14 mouse cellular contexts compared by ENCODE assay signal in genomic region chr16:55798845-55799244, GRCm38 (mm10). TPM values are rescaled to one million over a fixed set of nuclear protein-coding genes. Genes with fewer than 3 reads are reported as not detected.
A peak's percentile ranks its signal among the peaks of the same experiment; 100 is the strongest.
DNase-seq lines count a peak whose midpoint lies in the region; ATAC-seq and TF ChIP-seq lines count a peak whose summit lies in the region.
"Had no signal": no experiment of that assay in that cellular context is flagged by ENCODE, and none has a peak within 500 bp of the region (broad histone marks: within the 10 kb centered on the region; RNA-seq: fewer than 3 reads in every experiment).

No protein-coding gene starts in this region.

- H3K27ac ChIP-seq in kidney, adult 2 months (ENCODE audit: insufficient read depth, low read depth, low read length) = no peak overlapping the region
- no peak overlapping the region for H3K27ac ChIP-seq in CH12.LX (ENCODE audit: insufficient read depth, low read depth)
- no peak overlapping the region for H3K27ac ChIP-seq in lung, embryonic 14.5 days (ENCODE audit: low read depth)
- H3K27ac ChIP-seq in cerebellum, adult 2 months (ENCODE audit: insufficient read depth, low read length) = no peak overlapping the region
- H3K27ac ChIP-seq: hindbrain, postnatal 0 days; kidney, postnatal 0 days; neural tube, embryonic 15.5 days had no signal

- H3K4me1 ChIP-seq in kidney, adult 2 months (ENCODE audit: control insufficient read depth, insufficient read depth, low read length) = no peaks in the 10 kb centered on the region
- H3K4me1 ChIP-seq in CH12.LX (ENCODE audit: control insufficient read depth in 1 of 2, insufficient read depth in 2 of 2) = peaks cover 4 to 18% of the 10 kb centered on the region in 2 experiments; a peak in 3 of 4 replicates
- no peaks in the 10 kb centered on the region for H3K4me1 ChIP-seq in lung, embryonic 14.5 days (ENCODE audit: insufficient read depth)
- H3K4me1 ChIP-seq in cerebellum, adult 2 months (ENCODE audit: control insufficient read depth, insufficient read depth, low read length) = no peaks in the 10 kb centered on the region
- H3K4me1 ChIP-seq: neural tube, embryonic 15.5 days had no signal

- peak; percentile 60 for TF ChIP-seq EP300 in CH12.LX (IDR thresholded peaks at IDR 0.05; ENCODE audit: low read length)

- no peak for TF ChIP-seq CTCF in kidney, adult 2 months (conservative IDR thresholded peaks at IDR 0.05; ENCODE audit: insufficient read depth, insufficient read length, low read depth, low read length)
- no peak for TF ChIP-seq CTCF in CH12.LX (conservative IDR thresholded peaks at IDR 0.05 in 1 of 2, IDR thresholded peaks at IDR 0.05 in 1 of 2; ENCODE audit: low read depth in 2 of 2, low read length in 2 of 2)
- TF ChIP-seq CTCF in lung, embryonic 14.5 days (IDR thresholded peaks at IDR 0.05; ENCODE audit: low read depth) = no peak
- no peak for TF ChIP-seq CTCF in cerebellum, adult 2 months (IDR thresholded peaks at IDR 0.05; ENCODE audit: borderline replicate concordance, insufficient read depth, low read depth, low read length)

- H3K9me3 ChIP-seq in CH12.LX (replicated peaks; ENCODE audit: low read length) = no peaks in the 10 kb centered on the region
- no peaks in the 10 kb centered on the region for H3K9me3 ChIP-seq in lung, embryonic 14.5 days (ENCODE audit: low read depth, low read length)
- H3K9me3 ChIP-seq: neural tube, embryonic 15.5 days had no signal

- intact Hi-C loops in heart, postnatal 25 days (cut with DNase I) = no loop called here

- in situ Hi-C loops in CH12.LX (cut with MboI; ENCODE audit: low pct_ligation_motif_present, low pct_unique_long_range_greater_than_20kb, low sequenced_read_pairs) = no loop called here

- no peak overlapping the region for H3K9ac ChIP-seq in CH12.LX (ENCODE audit: insufficient read depth, low read depth)
- no peak overlapping the region for H3K9ac ChIP-seq in lung, embryonic 14.5 days
- H3K9ac ChIP-seq: neural tube, embryonic 15.5 days had no signal

- TF ChIP-seq POLR2A in kidney, adult 2 months (IDR thresholded peaks at IDR 0.05; ENCODE audit: low read depth, low read length) = no peak
- TF ChIP-seq POLR2A in CH12.LX (IDR thresholded peaks at IDR 0.05; ENCODE audit: low read depth, low read length) = no peak
- no peak for TF ChIP-seq POLR2A in cerebellum, adult 2 months (IDR thresholded peaks at IDR 0.05; ENCODE audit: borderline replicate concordance, insufficient read depth, low read length)

- no peak for TF ChIP-seq RAD21 in CH12.LX (IDR thresholded peaks at IDR 0.05; ENCODE audit: low read depth, low read length)

- 79% methylated on average over 7 of the region's 7 CpGs for WGBS in kidney, adult 2 months
- WGBS in lung, embryonic 14.5 days = 49% methylated on average over 7 of the region's 7 CpGs
- 56% methylated on average over 7 of the region's 7 CpGs for WGBS in cerebellum, adult 2 months

- no peaks in the 10 kb centered on the region for H3K27me3 ChIP-seq in kidney, adult 2 months (replicated peaks; ENCODE audit: control insufficient read depth, insufficient read depth, low read length)
- no peaks in the 10 kb centered on the region for H3K27me3 ChIP-seq in CH12.LX (replicated peaks)
- H3K27me3 ChIP-seq in lung, embryonic 14.5 days (ENCODE audit: insufficient read depth, low read length) = no peaks in the 10 kb centered on the region
- no peaks in the 10 kb centered on the region for H3K27me3 ChIP-seq in cerebellum, adult 2 months (ENCODE audit: control insufficient read depth, insufficient read depth, low read length)
- H3K27me3 ChIP-seq: neural tube, embryonic 15.5 days had no signal

- no peaks in the 10 kb centered on the region for H3K36me3 ChIP-seq in kidney, adult 2 months (ENCODE audit: control insufficient read depth, insufficient read depth, low read length)
- H3K36me3 ChIP-seq in CH12.LX (replicated peaks in 1 of 2; ENCODE audit: control insufficient read depth in 1 of 2, insufficient read depth in 1 of 2, low read length in 1 of 2) = no peaks in the 10 kb centered on the region
- no peaks in the 10 kb centered on the region for H3K36me3 ChIP-seq in lung, embryonic 14.5 days (ENCODE audit: insufficient read depth)
- H3K36me3 ChIP-seq: neural tube, embryonic 15.5 days had no signal

- no peak overlapping the region for H3K4me3 ChIP-seq in kidney, adult 2 months (ENCODE audit: insufficient read depth, low read depth, low read length)
- H3K4me3 ChIP-seq in CH12.LX (replicated peaks in 1 of 3; ENCODE audit: low read depth in 2 of 3, low read length in 2 of 3, poor library complexity in 1 of 3) = no peak overlapping the region
- H3K4me3 ChIP-seq in lung, embryonic 14.5 days (ENCODE audit: low read depth, low read length) = no peak overlapping the region
- H3K4me3 ChIP-seq in cerebellum, adult 2 months (replicated peaks; ENCODE audit: insufficient read depth, low read depth, low read length) = no peak overlapping the region
- H3K4me3 ChIP-seq: neural tube, embryonic 15.5 days had no signal

- DNase-seq in kidney, adult 2 months = peak; percentile 26
- DNase-seq in kidney, adult 9 months = no peak
- no peak for DNase-seq in CH12.LX (ENCODE audit: extremely low read depth)
- DNase-seq in lung, embryonic 14.5 days = peak; percentile 84
- DNase-seq in right cerebral cortex, adult 18-20 months = no peak
- no peak for DNase-seq in cerebellum, adult 2 months
- DNase-seq in heart, postnatal 25 days (ENCODE audit: low spot score) = no peak
- DNase-seq: cerebellum, postnatal 25 days; thymus, adult 18-20 months had no signal

- dilution Hi-C loops in CH12.LX (cut with MboI; ENCODE audit: extremely low pct_ligation_motif_present, extremely low pct_unique_long_range_greater_than_20kb, low sequenced_read_pairs) = no loop called here

- H3K79me2 ChIP-seq in CH12.LX (replicated peaks; ENCODE audit: control insufficient read depth, extremely low read depth, insufficient read depth, poor library complexity, severe bottlenecking) = no peaks in the 10 kb centered on the region

- peak; percentile 80 for ATAC-seq in lung, embryonic 14.5 days (ENCODE audit: insufficient read depth)
- peak; percentile 86 for ATAC-seq in megakaryocyte, adult 5-6 weeks (ENCODE audit: poor library complexity, severe bottlenecking)
- ATAC-seq: activated CD4-positive, CD25-positive, alpha-beta regulatory T cell, adult 4 months; hindbrain, postnatal 0 days had no signal

- H3K4me2 ChIP-seq in CH12.LX (ENCODE audit: insufficient read depth, low read depth, poor library complexity, severe bottlenecking) = peak overlapping the region; percentile 7; the same call in 1 of the 2 replicates
- H3K4me2 ChIP-seq in lung, embryonic 14.5 days = no peak overlapping the region
- H3K4me2 ChIP-seq: neural tube, embryonic 15.5 days had no signal

TF ChIP-seq in CH12.LX, 34 proteins besides CTCF, POLR2A, EP300 and RAD21:
- 0 out of 2 replicates have a peak, but pooled peaks have one; percentile 27 for TF ChIP-seq ETS1 (conservative IDR thresholded peaks at IDR 0.05; ENCODE audit: low read depth, low read length)
- peak; percentile 35; the same call in 1 of the 2 replicates for TF ChIP-seq MXI1 (IDR thresholded peaks at IDR 0.05; ENCODE audit: low read depth, low read length)
- TF ChIP-seq MAX (IDR thresholded peaks at IDR 0.05; ENCODE audit: low read length) = peak; percentile 66
- peak; percentile 83 for TF ChIP-seq BHLHE40 (IDR thresholded peaks at IDR 0.05; ENCODE audit: low read depth, low read length)
- no peak for TF ChIP-seq IRF4 (IDR thresholded peaks at IDR 0.05; ENCODE audit: low read depth, low read length)
TF ChIP-seq in CH12.LX: peak in this region for 4.

RNA-seq across cellular contexts. Expression of gene Nfkbiz, which starts 39.9 kb away (rescaled TPM):
- polyA plus RNA-seq in kidney, adult 2 months (2012; rRNA removed) = 4.7 and 5.2 TPM in 2 replicates
- total RNA-seq in CH12.LX (2012; rRNA removed) (13.9 and 17.1 TPM in 2 replicates), CH12.LX (2014; rRNA removed) (19.7 and 23.7 TPM in 2 replicates)
- 11.4 and 13.7 TPM in 2 replicates for polyA plus RNA-seq in CH12.LX (2012; ENCODE audit: insufficient read length, low read depth)
- polyA plus RNA-seq in lung, embryonic 14.5 days (2014; fragmentation: Nextera tagmentation; extraction: Ambion mirVana) = 5.8 and 6.3 TPM in 2 replicates
- total RNA-seq in megakaryocyte, adult 5-6 weeks (2015) = 33.3 and 44.9 TPM in 2 replicates
- total RNA-seq in megakaryocyte, adult 5-6 weeks (2017) = 31.2 and 32.7 TPM in 2 replicates
- polyA plus RNA-seq in cerebellum, adult 2 months (2012; rRNA removed) = 5.1 and 5.8 TPM in 2 replicates
- 1 to 10 TPM; 2.2 to 2.3 TPM for total RNA-seq in heart, postnatal 25 days (2021)

Comparison
In these comparisons a context has a peak if more than half of its experiments do, and no peak if none do; other contexts are left out.
1. DNase-seq: peak in kidney, adult 2 months (single experiment) and lung, embryonic 14.5 days (single experiment); none in kidney, adult 9 months (single experiment), CH12.LX (single experiment), right cerebral cortex, adult 18-20 months (single experiment), cerebellum, adult 2 months (0 of 2) and heart, postnatal 25 days (single experiment).